Mouse (Mus musculus) cerebellum, adult 2 months (tissue): Measurements from ENCODE around the gene Aff3.

Source experiments
- CTCF ChIP-seq: fragments of 200-500 bp; IDR thresholded peaks from 2 replicates; pipeline ENCODE4 v1.5.1; 2011; ENCODE audit warnings: low read depth, mild to moderate bottlenecking, control low read depth, low read length, moderate library complexity, borderline replicate concordance; ENCODE audit not compliant: insufficient read depth
- POLR2A ChIP-seq: fragments of 200-500 bp; IDR thresholded peaks from 2 replicates; pipeline ENCODE4 v1.6.1; 2011; ENCODE audit warnings: low read length, control low read depth, borderline replicate concordance; ENCODE audit not compliant: insufficient read depth

DNA sequence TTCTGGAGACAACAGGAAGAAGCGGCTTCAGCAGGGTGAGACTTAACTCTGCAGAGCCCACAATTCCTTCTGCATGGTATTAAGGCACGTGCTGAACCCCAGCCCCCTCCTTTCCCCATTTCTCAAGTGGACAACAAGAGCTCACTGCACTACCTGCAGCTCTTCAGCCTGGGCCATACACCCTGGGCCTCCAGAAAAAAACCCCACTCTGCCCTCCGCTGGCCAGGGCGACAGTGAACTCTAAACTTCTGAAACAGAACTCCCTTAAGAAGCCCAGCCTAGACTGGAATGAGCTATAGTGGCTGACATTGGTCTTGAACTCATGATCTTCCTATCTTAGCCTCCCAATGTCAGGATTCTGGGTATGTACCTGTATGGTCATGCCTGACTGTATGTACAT is 59.3 kb downstream of the Aff3 start:
- TF ChIP-seq POLR2A (no peak), CTCF (no peak)
